Mouse (Mus musculus) right cerebral cortex, adult 18-20 months (tissue): ENCODE results near the gene Thop1.
A peak's percentile ranks its signal among the peaks of the same experiment; 100 is the strongest.

Source experiments
- DNase-seq: peaks from one replicate; pipeline ENCODE4 v3.0.0; 2022; ENCODE audit warnings: mixed read lengths

Gene Thop1

DNA sequence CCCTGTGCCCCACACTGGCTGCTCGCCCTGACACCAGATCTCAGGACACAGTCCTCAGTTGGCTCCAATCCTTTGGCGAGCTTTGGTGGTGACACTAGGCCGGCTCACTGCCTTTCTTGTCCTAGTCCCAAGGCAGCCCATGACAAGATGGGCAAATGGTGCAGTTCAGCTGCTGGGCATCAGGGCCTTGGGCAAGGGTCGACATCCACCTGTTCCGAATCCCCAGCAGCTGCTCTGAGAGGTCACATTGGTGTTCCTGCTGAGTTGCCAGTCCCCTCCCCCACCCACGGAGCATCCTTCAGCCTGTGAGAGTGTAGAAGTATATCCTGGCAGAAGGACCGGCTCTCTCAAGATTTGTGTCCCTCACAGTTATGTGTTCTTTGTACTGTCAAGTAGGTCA lies 50.8 kb downstream of the Thop1 start:
- no peak for DNase-seq

- DNase-seq, result no peak
Measured at GRCm38 (mm10) chr10:81122889-81123288, 53.1 kb downstream of the Thop1 start.

GRCm38 (mm10) chr10:81123500-81123899 lies 53.7 kb downstream of the Thop1 start:
- DNase-seq, result peak; percentile 71
